Mouse (Mus musculus) adrenal gland, postnatal 10 days (tissue): ENCODE measurements around the gene Mpg. TPM values are rescaled to one million over a fixed set of nuclear protein-coding genes. Genes with fewer than 3 reads are reported as not detected.
"Not testable (repeated sequence)": the region's sequence is repeated elsewhere in the genome, so short reads cannot be mapped to it uniquely, and the experiment has no call there.

Source experiments
- DNase-seq: peaks from one replicate; pipeline ENCODE4 v3.0.0; 2021; ENCODE audit warnings: mixed read lengths
- long read RNA-seq, 2 experiments: library from polyadenylated mRNA; stranded (forward); transcript quantifications; one replicate each; pipeline ENCODE4 v2.0.0; 2021
- total RNA-seq, 2 experiments: library from RNA; stranded (reverse); gene quantifications; 2 replicates each; pipeline ENCODE4 v1.2.3; 2021

Gene Mpg
- total RNA-seq: 10 to 100 TPM; 21.0 to 22.3 TPM
- long read RNA-seq, experiment 1, transcript Mpg-201 (4 exons, 1,737 nt): major isoform, 25 of 29 reads
- long read RNA-seq, experiment 1, partial matches to known transcripts: 0 of 29 reads
- long read RNA-seq, experiment 1, other reads (novel, unspliced or antisense): 4 of 29 reads
- long read RNA-seq, experiment 2, transcript Mpg-201 (4 exons, 1,737 nt): major isoform, 13 of 18 reads
- long read RNA-seq, experiment 2, partial matches to known transcripts: 2 of 18 reads
- long read RNA-seq, experiment 2, other reads (novel, unspliced or antisense): 3 of 18 reads

DNA sequence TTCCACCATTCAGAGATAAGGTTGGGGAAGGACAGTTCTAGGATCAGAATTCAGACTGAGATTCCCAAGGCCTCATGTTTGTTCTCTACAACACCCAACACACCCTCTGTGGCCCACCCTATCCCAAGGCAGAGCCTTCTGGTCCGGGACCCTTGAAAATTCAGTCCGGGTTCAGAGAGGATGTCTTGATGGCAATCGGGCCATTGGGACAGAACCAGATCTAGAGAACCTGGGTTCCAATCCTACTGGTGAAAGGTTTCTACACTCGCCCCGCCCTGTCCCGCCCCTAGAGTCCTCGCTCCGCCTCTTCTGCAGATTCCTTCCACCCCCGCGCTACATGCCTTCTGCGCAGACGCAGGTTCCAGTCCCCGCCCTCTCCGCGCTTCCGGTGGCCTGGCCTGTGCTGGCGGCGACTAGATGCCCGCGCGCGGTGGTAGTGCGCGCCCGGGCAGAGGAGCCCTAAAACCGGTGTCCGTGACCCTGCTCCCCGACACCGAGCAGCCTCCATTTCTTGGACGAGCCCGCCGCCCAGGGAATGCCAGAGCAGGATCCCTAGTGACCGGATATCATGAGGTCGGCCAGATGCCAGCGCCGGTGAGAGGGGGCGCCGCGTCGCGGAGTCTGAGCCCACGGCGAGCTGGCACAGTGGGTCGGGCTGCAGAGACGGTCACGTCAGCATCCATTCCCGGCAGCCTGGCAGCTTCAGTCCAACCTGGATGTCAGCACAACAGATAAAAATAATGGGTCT lies at the start of gene Mpg:
Mpg (plus strand) TSS at position 382 of the 748 bp plus-strand sequence.
- DNase-seq: peak; percentile 93

DNA sequence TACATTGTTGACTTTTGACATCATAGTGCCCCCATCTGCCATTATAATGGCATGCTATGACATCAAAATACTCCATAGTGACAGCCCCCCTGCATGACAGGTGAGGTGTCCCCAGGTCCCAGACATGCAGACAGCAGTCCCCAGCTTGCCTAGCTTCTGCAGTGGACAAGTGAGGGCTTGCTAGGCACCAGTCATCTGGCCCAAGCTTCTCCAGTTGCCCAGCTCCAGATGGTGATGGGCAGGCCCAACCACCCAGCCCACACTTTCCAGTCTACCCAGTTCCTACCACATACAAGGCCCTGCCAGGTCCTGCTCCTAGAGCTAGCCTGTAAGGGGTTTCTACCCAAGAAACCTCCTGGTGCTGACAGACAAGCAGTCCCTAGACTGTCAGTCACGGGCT lies 47.8 kb upstream of the Mpg start:
- DNase-seq: no peak

DNA sequence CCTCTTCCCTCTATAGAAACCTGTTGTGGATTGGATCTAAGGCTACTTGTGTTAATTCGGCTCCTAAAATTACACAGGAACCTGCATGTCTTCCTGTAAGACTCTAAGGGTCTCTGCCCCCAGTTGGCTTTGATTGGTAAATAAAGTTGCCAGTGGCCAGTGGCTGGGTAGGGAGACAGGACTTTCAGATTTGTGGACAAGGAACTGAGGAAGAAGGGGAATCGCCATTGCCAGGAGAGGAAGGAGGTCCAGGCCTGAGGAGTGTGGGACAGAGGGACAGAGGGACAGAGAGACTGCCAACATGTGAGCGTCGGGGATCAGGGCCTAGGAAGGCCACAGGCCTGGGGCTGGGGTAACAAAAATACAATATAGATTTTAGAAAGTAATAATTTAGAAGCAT lies 45.1 kb upstream of the Mpg start:
- DNase-seq: no peak

DNA sequence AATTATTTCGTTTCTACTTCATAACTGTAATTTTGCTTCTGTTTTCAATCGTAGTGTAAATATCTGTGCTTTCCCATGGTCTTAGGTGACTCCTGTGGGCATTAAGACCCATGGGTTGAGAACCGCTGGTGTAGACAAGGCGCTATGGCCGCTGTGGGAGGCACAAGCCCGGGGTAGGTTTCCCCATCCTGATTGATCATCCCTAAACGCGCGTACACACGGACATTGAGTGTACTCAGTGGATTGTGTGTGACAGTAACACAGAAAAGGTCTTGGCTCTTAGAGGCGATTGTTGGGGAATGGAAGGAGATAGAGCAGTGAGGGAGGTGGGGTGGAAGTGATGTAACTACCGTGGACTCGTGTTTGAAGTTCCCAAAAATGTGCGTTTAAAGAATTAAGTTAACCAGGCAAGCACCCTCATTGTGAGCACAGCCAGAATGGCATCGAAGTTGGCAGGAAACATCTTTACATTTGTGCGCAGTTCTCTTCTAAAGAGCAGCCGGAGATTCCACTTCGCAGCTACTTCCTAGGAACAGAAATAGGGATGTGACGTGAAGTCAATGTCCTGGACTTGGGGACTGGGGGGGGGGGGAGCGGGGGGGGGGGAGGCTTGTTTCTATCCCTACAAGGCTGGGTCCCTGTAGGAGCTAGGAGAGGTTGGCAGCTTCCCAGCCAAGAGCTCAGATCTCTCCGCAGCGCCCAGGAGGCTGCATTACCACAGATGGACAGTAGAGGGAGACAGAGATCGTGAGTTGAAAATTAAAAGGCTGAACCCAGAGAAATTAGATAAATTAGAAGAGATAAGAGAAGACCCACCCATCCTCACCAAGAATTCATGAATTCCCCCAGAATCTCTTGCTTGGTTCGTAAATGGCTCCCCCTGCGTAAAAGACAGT lies 44.1 kb upstream of the Mpg start:
- DNase-seq: peak; percentile 89

DNA sequence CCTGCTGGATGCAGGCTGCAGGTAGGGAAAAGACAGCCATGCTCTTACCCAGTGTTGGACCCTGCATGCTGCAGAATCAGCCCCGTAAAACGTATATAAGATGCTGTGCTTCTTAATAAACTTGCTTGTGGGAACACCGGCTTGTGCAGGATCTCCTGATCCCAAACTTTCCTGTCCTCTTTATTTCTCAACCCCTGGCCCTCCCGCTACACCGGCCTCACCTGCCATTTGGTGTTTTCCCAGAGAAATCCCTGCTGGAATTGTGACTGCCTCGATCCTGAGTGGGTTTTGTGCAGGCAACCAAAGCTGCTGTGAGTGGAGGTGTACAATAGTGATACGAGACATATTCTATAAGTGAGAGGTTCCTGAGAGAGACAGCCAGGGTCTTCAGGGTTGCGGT lies 41.8 kb upstream of the Mpg start:
- DNase-seq: no peak

DNA sequence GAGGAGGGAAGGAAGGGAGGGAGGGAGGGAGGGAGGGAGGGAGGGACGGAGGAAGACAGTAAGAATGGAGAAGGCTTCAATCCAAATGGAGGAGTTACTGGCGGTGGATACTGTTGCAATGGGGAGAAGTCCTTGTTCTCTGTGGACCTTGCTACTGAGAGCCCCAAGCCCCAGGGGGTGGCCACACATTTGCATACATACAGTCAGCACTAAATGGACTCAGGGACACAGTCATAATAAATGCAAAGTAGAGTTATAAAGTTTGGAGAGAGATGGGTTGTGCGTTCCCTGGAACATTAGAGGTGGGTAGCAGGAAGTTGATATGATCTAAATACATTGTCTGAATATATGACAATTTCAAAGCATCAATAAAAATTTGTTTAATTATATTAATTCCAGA lies 40.3 kb upstream of the Mpg start:
- no peak for DNase-seq

DNA sequence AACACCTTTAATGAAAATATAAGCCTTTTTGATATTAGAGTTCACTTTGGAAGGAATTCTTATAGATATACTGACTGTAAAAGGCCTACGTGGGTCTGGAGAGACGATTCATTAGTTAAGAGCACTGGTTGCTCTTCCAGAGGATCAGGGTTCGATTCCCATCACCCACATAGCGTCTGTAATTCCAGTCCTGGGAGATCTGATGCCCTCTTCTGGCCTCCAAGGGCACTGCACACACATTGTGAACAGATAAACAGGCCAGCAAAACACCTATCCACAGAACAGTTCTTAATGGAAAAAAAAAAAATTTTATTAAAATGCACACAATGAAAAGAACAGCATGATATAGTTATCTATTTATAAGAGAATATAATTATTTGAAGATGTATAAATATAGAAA lies 39.0 kb upstream of the Mpg start:
- DNase-seq: no peak

DNA sequence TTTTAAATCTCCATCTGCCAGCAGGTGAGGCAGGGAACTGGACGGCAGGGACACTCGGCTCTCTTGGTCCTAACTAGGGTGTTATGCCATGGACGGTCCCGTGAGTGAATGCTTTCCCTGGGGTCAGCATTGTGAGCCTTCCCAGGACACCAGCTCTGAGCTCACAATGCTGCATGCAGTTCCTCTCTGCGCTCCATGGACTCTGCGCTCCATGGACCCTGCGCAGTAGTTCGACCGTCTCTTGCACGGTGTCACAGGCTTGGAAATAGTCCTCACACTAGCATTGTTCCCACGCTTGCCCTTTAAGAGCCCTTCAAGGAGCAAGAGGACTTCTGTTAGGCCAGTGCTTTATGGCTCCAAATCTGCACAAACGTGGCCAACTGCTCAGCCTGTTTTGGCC lies 37.4 kb upstream of the Mpg start:
- DNase-seq: no peak

DNA sequence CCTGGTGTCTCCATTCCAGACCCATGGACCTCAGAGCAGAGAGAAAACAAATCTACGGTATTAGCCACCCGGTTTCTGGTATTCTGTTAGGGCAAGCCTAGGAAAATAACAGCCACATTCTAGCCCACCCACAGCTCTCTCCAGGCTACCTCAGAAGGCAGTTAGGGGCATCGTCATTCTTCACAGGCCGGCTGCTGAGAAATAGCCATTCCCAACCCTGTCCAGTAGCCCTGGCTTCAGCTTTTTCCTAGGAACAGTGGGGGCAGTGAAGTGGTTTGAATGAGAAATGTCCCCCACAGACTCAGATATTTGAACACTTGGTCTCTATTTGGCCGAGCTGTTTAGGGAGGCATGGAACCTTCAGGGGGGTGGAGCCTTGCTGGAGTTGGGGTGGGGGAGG lies 36.9 kb upstream of the Mpg start:
- no peak for DNase-seq

DNA sequence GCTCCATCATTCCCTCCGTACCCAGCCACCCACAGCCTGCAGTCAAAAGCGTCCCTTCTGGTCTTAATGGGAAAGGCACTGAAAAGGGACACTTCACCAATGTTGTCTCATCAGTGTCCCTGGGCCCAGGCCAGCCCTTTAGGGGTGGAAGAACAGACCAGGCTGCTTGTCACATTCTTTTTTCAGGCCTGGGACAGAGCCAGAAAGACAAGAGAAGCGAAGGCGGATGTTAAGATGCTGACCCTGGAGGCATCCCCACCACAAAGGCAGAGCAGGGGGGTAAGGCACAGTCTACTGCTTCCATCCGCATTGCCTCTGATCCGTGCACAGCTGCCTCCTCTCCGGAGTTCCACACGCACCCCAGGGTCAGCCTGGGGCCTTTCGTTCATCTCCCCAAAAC lies 36.2 kb upstream of the Mpg start:
- DNase-seq: no peak

DNA sequence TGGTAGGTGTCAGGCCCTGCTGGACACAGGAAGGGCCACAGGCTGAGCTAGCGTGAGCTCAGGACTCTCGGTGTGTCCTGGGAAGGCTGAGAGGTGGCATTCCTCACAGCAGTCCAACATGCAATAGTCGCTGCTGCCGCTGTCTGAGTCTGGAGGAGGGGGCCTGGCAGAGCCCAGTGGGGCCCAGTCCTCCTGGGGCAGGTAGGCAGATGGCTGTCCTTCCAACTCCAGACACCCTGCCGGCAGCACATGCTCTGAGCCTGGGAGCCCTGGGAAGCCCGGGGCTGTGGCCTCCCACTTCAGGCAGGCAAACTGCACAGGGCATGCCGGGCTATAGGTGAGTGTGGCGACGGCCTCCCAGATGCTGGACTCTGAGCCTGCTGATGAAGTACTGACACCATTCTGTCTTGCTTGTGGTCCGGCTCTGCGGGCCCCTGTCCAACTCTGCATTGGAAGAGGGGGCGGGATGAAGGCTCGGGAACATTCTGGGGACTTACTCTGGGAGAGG lies 35.6 kb upstream of the Mpg start:
- no peak for DNase-seq

DNA sequence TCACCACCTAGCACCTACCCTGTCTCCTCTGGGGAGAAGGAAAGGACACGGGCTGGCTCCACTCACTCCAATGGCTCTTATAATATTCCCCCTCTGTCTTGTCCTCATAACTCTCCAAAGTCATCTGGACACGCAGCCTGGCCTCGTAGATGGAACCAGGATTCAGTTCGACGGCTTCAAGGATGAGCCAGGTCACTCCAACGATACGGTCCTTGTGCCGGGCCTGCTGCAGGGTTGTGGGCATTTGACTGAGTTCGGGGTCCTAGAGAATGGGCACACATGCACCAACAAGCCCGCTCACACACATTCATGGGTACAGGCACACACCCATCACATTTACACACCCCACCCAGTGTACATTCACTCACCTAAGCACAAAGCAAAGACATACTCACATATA lies 33.1 kb upstream of the Mpg start:
- DNase-seq: no peak

DNA sequence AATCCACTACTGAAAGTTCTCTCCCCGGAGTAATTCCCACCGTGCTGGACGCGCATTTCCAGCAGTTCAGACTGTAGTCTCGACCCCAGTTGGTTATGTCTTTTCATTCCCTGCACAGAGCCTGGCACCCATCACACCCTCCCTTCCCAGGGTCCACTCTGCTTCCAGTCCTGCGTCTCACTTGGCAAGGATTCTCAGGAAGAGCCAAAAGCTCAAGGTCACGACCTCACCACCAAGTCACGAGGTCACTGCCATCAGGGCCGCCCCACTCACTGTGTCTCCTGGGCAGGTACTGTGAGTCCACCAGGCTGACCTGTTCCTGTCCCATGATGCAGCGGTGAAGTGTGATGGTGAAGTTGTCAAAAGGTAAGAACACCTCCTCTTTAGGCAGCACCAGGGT lies 32.2 kb upstream of the Mpg start:
- no peak for DNase-seq

DNA sequence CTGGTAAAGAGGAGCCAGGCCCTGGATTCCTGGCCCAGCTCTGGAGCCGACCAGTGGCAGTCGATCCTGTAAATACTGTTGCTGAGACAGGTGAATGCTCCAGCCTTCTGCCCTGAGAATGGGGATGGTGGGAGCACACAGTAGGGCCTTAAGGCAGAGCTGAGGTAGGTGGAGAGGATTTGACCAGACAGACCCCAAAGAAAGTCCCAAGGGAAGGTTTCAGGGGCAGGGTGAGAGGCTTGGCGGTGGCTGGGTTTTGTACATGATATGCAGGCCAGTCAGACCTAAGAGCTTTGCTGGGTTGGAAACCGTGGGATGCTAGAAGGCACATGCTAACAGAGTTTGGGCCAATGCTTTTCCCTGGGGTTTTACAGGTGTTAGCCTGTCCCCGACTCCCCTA lies 31.7 kb upstream of the Mpg start:
- no peak for DNase-seq

DNA sequence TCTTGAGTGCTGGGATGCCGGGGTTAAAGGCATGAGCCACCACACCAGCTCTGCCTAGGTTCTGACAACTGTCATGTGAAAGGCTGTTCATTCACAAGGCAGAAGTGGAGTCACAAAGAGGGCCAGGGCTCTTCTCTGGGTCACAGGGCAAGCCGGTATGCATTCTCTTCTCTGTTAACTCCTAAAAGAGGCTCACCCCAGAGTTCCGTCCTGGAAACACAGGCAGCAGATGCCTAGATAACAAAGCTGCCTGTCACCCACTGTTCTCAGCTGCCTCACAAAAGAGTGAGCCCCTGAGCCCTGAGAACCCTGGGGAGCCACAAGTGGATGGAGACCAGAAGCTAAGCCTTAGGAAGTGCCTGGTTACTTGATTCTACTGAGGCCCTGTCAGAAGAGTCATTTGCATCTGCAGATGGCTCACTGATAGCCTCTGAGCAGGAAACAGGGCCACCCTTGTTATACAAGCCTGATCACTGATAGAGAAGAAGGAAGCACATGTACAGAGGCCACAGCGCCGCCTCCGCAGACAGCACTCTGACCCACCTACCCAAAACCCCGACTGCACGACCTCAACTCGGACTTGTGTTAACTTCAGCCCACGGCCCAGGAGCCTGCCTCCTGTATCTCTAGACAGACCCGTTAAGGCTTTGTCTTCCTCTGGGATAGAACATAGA lies 30.3 kb upstream of the Mpg start:
- no peak for DNase-seq

DNA sequence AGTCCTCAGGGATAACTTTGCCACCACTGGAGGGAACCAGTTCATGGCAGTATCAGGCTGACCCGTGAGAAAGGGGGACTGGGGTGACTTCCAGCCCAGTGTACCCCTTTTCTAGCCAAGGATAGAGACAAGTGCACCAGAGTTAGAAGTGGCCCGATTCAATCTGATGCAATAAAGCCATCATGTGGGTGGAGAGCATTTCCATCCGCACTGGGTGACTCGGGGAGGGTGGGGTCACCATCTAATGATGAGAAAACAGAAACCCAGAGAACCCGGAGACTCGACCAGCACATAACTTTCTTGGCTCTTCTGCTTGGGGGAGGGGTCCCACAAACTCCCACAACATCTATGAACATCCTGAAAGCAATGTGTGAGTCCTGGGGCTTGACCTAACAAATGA lies 29.6 kb upstream of the Mpg start:
- DNase-seq: no peak

DNA sequence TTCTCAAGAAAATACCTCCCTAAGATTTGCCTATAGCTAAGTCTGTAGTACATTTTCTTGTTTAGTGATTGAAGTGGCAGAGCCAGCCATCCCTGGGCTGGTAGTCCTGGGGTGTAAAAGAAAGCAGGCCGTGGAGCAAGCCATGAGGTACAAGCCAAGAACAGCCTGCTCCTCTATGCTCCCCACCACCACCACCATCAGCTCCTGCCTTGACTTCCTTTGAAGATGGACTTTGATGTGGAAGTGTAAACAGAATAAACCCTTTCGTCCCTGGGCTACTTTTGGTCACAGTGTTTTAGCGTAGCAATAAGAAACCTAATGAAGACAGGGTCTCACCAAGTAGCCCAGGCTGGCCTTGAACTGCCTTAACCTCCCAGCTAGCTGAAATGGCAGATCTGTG lies 28.5 kb upstream of the Mpg start:
- DNase-seq: no peak

DNA sequence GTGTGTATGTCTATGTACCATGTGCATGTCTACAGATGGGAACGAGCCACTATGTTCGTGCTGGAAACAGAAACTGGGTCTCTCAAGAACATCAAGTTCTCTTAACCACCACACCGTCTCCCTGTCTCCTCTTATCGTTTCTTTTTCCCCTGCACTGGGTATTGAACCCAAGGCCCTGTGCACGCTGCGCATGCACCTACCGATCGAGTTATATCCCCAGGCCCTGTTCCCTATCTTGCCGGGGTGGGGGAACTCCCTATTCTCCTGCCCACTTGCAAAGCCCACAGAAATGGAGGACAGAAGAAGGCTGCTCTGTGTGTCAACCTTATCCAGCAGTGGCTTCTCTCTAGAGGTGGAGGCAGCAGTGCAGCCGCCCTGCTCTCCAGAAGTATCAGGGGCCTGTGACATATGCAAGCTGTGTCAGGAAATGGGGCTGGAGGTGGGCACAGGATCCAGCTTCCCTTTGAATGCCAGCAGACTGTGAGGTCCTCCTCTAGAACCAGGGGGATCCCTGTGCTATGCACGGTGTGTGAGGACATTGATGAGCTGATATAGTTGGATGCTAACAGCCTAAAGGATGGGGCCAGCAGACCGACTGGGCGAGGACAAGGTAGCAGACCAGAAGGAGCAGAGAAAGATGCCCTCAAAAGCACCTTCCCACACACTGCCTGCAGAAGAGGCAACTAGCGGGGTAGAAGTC lies 27.9 kb upstream of the Mpg start:
- DNase-seq: no peak

DNA sequence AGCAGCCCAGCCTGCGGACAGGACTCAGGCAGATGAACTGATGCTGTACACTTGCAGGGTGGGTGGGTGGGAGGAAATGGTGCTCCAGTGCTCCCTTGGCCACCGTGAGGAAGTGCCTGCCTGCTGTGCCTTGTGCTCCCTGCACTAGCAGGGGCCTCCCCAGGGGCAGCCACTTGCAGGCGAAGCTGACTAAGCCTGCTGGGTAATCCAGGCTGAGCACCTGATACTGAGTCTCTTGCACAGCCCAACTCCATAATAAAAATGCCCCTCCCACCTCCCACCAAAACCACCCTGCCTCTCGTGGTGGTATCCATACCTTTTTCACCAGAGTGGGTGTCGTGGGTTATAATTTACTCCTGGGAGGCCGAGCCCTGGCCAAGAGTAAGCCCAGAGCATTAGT lies 27.1 kb upstream of the Mpg start:
- DNase-seq: no peak

DNA sequence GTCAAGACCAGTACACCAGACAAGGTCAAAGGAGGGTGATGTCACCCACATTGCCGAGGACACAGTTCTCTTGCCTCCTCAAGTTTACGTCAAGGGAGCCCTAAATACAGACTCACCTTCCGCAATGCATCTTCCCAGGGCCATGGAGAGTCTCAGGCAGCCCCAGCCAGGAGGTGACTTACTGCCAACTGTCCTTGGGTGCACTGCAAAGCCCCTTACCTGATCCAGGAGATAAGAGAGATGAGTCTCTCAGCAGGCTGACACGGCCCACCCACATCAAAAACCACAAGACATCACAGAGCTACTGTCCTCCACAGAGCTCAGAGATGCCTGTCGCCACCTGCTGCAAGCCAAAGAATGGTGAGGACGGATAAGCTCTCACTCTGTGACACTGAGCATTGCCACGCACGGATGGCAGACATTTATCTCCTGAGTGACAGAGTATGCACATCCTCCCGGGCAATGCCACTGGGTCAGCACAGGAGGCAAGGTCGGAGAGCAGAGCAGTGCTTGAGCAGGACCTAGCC lies 26.2 kb upstream of the Mpg start, which contains the start of gene Il9r:
Il9r (minus strand) TSS at position 205 of the 527 bp plus-strand sequence.
- DNase-seq: peak; percentile 48

DNA sequence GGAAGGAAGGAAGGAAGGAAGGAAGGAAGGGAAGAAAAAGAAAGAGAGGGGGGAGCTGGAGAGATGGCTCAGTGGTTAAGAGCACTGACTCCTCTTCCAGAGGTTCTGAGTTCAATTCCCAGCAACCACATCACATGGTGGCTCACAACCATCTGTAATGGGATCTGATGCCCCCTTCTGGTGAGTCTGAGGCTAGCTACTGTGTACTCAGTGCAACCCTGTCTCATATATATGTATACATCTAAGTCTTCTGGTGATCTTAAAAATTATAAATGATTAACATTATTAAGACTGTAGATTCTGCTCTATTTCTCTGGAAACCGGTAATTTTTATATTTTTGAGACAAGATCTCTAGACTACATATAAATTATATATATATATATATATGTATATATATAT lies 25.3 kb upstream of the Mpg start:
- DNase-seq: not testable (repeated sequence)
